Mouse (Mus musculus) embryonic facial prominence, embryonic 11.5 days (tissue): ENCODE measurements at regions not wholly inside any gene's neighbourhood (a gene's known extent, or its start where the extent isn't known, plus 50 kb on each side); places are given as distances from the start of the nearest gene placed in this dataset.
"Not testable (repeated sequence)": the region's sequence is repeated elsewhere in the genome, so short reads cannot be mapped to it uniquely, and the experiment has no call there.

Source experiments
- ATAC-seq: fragments of 200-750 bp; cut with Nextera tagmentation; replicated peaks from 2 replicates; pipeline ENCODE4 v1.8.0; 2017; ENCODE audit warnings: low read depth; ENCODE audit not compliant: insufficient number of reproducible peaks, low FRiP score, low TSS enrichment
- DNase-seq: peaks from one replicate; pipeline ENCODE4 v3.0.0-alpha.2; 2015; ENCODE audit warnings: low spot score
- H3K27ac ChIP-seq: fragments of 300-500 bp; sonication (generic); replicated peaks from 2 replicates; pipeline ENCODE4 v1.5.1; 2014; ENCODE audit warnings: mild to moderate bottlenecking, low read depth, low read length, control low read depth
- H3K27me3 ChIP-seq: fragments of 300-500 bp; sonication (generic); 2 replicates; pipeline ENCODE4 v1.6.1; 2014; ENCODE audit warnings: mild to moderate bottlenecking, low read length, moderate library complexity, mixed read lengths; ENCODE audit not compliant: control insufficient read depth, insufficient read depth
- H3K36me3 ChIP-seq: fragments of 300-500 bp; sonication (generic); replicated peaks from 2 replicates; pipeline ENCODE4 v1.6.1; 2014; ENCODE audit warnings: low read depth, mild to moderate bottlenecking, low read length, moderate library complexity, mixed read lengths; ENCODE audit not compliant: control insufficient read depth, insufficient read depth
- H3K4me1 ChIP-seq: fragments of 300-500 bp; sonication (generic); 2 replicates; pipeline ENCODE4 v1.6.1; 2014; ENCODE audit warnings: low read length, mixed read lengths; ENCODE audit not compliant: control insufficient read depth, insufficient read depth
- H3K4me2 ChIP-seq: fragments of 300-500 bp; sonication (generic); 2 replicates; pipeline ENCODE4 v1.6.1; 2014; ENCODE audit warnings: low read depth, mild to moderate bottlenecking, control low read depth, low read length, moderate library complexity
- H3K4me3 ChIP-seq: fragments of 300-500 bp; sonication (generic); 2 replicates; pipeline ENCODE4 v1.5.1; 2014; ENCODE audit warnings: low read depth, low read length, control low read depth
- H3K9ac ChIP-seq: fragments of 300-500 bp; sonication (generic); replicated peaks from 2 replicates; pipeline ENCODE4 v1.6.1; 2014; ENCODE audit warnings: mild to moderate bottlenecking, control low read depth, low read length
- H3K9me3 ChIP-seq: fragments of 300-500 bp; sonication (generic); replicated peaks from 2 replicates; pipeline ENCODE4 v1.6.1; 2016; ENCODE audit warnings: mild to moderate bottlenecking, low read length, inconsistent platforms, mixed read lengths; ENCODE audit not compliant: control insufficient read depth
- WGBS: fragments of 180-500 bp; shearing (Covaris S2); extraction: QIAGEN DNeasy Blood & Tissue Kit; methylation state at CpG from one replicate; pipeline ENCODE4 v1.1.7; 2014; 5-methylcytosine and 5-hydroxymethylcytosine counted together

DNA sequence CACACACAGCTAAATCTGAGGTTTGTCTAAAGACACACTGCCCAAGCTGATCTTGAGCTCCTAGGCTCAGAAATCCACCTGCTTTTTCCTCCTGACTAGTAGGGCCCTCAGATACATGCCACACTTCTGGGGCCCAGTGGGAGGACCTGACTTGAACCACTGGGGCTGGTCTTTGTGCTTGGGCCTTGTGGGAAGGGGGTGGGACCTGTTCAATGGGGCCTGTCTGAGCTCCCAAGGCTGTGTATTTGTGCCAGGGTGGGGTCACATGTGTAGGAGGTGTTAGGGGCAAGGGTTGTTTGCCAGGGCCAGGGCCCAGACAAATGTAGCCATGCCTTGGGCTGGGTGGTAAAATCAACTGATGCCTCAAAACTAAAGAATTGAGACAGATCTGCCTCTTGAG, 56.8 kb downstream of the Gm8765 start:
- H3K4me2 ChIP-seq, ATAC-seq, H3K4me3 ChIP-seq, H3K27ac ChIP-seq, H3K9me3 ChIP-seq, H3K9ac ChIP-seq, DNase-seq, H3K4me1 ChIP-seq, H3K36me3 ChIP-seq, H3K27me3 ChIP-seq: not testable (repeated sequence)

GRCm38 (mm10) chr13:50756334-50756733, 58.2 kb downstream of the Gm8765 start:
- 73% methylated on average over 1 of the region's 1 CpGs for WGBS
- H3K4me2 ChIP-seq, DNase-seq, H3K36me3 ChIP-seq, H3K4me3 ChIP-seq, H3K9ac ChIP-seq, H3K27ac ChIP-seq, ATAC-seq, H3K4me1 ChIP-seq, H3K9me3 ChIP-seq, H3K27me3 ChIP-seq: not testable (repeated sequence)

DNA sequence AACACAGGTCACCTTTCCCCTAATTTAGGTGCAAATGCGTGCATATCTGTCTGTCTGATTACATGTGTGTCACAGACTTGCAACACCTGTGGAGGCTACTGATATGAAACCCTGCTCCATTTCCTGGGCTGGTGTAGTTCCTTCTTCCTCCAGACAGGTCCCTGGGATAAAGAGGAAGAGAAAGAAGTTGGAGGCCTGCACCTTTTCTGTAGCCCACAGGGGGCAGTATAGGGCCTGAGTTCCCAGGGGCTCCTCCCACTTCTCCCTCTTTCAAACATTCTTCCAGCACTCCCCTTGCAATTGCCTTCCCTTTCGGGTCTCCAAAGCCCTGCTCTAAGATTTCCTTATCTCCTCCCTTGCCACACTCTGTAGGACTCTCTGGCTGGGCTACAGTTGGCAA, 66.5 kb downstream of the Gm8765 start:
- no peak overlapping the region for H3K4me3 ChIP-seq
- no peaks in the 10 kb centered on the region for H3K27me3 ChIP-seq
- no peak overlapping the region for H3K4me2 ChIP-seq
- no peaks in the 10 kb centered on the region for H3K36me3 ChIP-seq
- H3K9me3 ChIP-seq, result no peaks in the 10 kb centered on the region
- DNase-seq (no peak), ATAC-seq (no peak)
- no peaks in the 10 kb centered on the region for H3K4me1 ChIP-seq
- H3K9ac ChIP-seq, result no peak overlapping the region
- no peak overlapping the region for H3K27ac ChIP-seq
- 70% methylated on average over 2 of the region's 2 CpGs for WGBS

DNA sequence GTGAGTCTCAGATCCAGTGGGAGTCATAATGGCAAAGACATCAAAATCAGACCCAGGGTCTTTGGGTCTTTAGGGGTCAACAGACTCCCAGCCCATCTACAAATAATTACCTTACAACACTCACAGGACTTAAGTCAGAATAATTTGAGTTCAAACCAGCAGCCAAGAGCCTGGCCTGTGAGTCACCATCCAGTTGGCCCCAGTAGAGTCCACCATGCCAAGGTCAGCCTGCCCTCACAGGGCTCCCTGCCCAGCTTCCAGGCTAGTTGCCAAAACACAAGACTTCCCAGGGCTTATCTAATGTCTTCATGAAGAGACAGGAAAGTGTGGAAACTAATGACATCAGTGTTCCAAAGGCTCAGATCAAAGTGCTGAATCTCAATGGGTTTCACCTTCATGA, 81.9 kb downstream of the Gm8765 start:
- not testable (repeated sequence) for H3K9me3 ChIP-seq, H3K9ac ChIP-seq, H3K27me3 ChIP-seq, DNase-seq, H3K36me3 ChIP-seq, H3K4me3 ChIP-seq, H3K4me2 ChIP-seq, H3K27ac ChIP-seq, H3K4me1 ChIP-seq, ATAC-seq

GRCm38 (mm10) chr13:50829879-50830550, 131.9 kb downstream of the Gm8765 start:
- H3K9ac ChIP-seq, ATAC-seq, H3K36me3 ChIP-seq, H3K27me3 ChIP-seq, H3K27ac ChIP-seq, H3K4me2 ChIP-seq, H3K4me1 ChIP-seq, H3K4me3 ChIP-seq, H3K9me3 ChIP-seq: not testable (repeated sequence)
- 37% methylated on average over 4 of the region's 5 CpGs for WGBS
- peak; percentile 42 for DNase-seq
